Mouse (Mus musculus): ENCODE measurements around the gene Slc35e3. TPM values are rescaled to one million over a fixed set of nuclear protein-coding genes. Genes with fewer than 3 reads are reported as not detected.

The Slc35e3 gene
- polyA plus RNA-seq, 2 experiments = 1.3 to 1.7 TPM

GRCm38 (mm10) chr10:117782491-117783260, 36.5 kb upstream of the Slc35e3 start:
- no peak for TF ChIP-seq CTCF (IDR thresholded peaks at IDR 0.05; ENCODE audit: low read depth)
- TF ChIP-seq EP300 (IDR thresholded peaks at IDR 0.05; ENCODE audit: low read depth) = no peak
- H3K36me3 ChIP-seq (replicated peaks; ENCODE audit: control insufficient read depth, insufficient read depth, low read depth) = peaks cover 71% of the 10 kb centered on the region
- no peak for ATAC-seq (ENCODE audit: insufficient read depth)
- no peak overlapping the region for H3K4me3 ChIP-seq (ENCODE audit: insufficient read depth in 1 of 2, low read depth in 2 of 2, low read length in 2 of 2)
- H3K27me3 ChIP-seq (ENCODE audit: control insufficient read depth, insufficient read depth, low read length) = no peaks in the 10 kb centered on the region
- H3K4me2 ChIP-seq (ENCODE audit: low read depth) = no peak overlapping the region
- no peak for DNase-seq (ENCODE audit: low read depth in 3 of 3, low spot score in 3 of 3)
- no peaks in the 10 kb centered on the region for H3K4me1 ChIP-seq (replicated peaks; ENCODE audit: control insufficient read depth in 2 of 2, insufficient read depth in 2 of 2, low read length in 1 of 2)
- 85% methylated on average over 14 of the region's 14 CpGs for WGBS (ENCODE audit: insufficient replicate concordance)
- H3K27ac ChIP-seq = no peak overlapping the region
- H3K9me3 ChIP-seq (ENCODE audit: control insufficient read depth, low read length) = no peaks in the 10 kb centered on the region
- H3K9ac ChIP-seq (replicated peaks) = no peak overlapping the region

DNA sequence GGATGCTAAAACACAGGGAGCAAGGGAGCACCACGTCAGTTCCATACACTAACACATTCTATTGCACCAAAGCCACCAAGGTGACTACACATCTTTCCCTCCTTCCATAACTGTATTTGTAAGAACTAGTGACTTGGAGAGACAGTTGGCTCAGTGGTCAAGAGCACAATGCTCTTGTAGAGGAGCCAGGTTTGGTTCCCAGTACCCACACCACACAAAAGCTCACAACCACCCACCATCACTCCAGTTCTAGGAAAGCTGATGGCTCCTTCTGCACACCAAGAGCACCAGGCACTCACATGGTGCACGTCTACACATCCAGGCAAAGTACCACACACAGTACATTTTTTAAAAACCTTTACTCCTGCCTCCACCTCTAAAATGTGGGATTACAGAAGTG, 35.9 kb upstream of the Slc35e3 start:
- no peak for ATAC-seq (ENCODE audit: insufficient read depth)
- Histone ChIP-seq H3K4me3 (ENCODE audit: insufficient read depth in 1 of 2, low read depth in 2 of 2, low read length in 2 of 2) (no peak overlapping the region), H3K4me1 (replicated peaks; ENCODE audit: control insufficient read depth in 2 of 2, insufficient read depth in 2 of 2, low read length in 1 of 2) (no peaks in the 10 kb centered on the region), H3K36me3 (replicated peaks; ENCODE audit: control insufficient read depth, insufficient read depth, low read depth) (peaks cover 68% of the 10 kb centered on the region), H3K9me3 (ENCODE audit: control insufficient read depth, low read length) (no peaks in the 10 kb centered on the region), H3K9ac (replicated peaks) (no peak overlapping the region), H3K27me3 (ENCODE audit: control insufficient read depth, insufficient read depth, low read length) (no peaks in the 10 kb centered on the region), H3K27ac (no peak overlapping the region), H3K4me2 (ENCODE audit: low read depth) (no peak overlapping the region)
- no peak for TF ChIP-seq CTCF (IDR thresholded peaks at IDR 0.05; ENCODE audit: low read depth)
- TF ChIP-seq EP300 (IDR thresholded peaks at IDR 0.05; ENCODE audit: low read depth) = no peak
- WGBS (ENCODE audit: insufficient replicate concordance) = 73% methylated on average over 2 of the region's 2 CpGs
- DNase-seq (ENCODE audit: low read depth in 3 of 3, low spot score in 3 of 3) = no peak

DNA sequence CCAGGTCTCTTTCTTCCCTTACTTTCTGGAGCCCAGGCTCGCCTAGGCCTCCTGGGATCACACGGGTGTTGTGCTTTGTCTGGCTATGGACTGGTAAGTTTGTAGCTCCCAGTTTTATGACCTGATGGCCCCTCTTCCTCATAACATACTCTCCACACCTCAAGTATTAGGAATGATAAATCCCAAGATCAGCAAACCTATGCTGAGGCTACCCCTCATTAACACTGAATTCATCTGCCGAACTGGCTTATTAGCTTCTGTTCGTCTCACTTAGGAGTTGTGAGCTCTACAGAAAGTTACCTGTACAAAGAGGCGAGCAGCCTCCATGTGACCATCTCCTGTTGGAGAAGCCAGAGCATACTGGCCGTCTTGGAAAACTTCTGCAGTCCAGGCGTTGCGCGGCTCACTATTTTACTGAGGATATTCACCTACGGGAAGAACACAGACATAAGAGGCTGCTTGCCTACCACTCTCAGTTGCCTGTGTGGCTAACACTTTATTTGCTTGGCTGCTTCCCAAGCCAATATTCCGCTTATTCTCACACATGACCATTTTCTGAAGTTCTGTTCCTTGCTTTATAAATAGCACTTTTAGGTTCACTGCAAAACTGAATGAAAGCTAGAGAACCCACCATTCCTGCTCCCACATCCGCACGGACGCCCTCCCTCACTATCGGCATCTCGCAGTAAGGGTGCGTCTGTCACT, 35.0 kb upstream of the Slc35e3 start:
- Histone ChIP-seq H3K27me3 (ENCODE audit: control insufficient read depth, insufficient read depth, low read length) (no peaks in the 10 kb centered on the region), H3K36me3 (replicated peaks; ENCODE audit: control insufficient read depth, insufficient read depth, low read depth) (peaks cover 64% of the 10 kb centered on the region), H3K4me3 (ENCODE audit: insufficient read depth in 1 of 2, low read depth in 2 of 2, low read length in 2 of 2) (no peak overlapping the region), H3K27ac (no peak overlapping the region), H3K9ac (replicated peaks) (no peak overlapping the region), H3K9me3 (ENCODE audit: control insufficient read depth, low read length) (no peaks in the 10 kb centered on the region), H3K4me2 (ENCODE audit: low read depth) (no peak overlapping the region), H3K4me1 (replicated peaks; ENCODE audit: control insufficient read depth in 2 of 2, insufficient read depth in 2 of 2, low read length in 1 of 2) (no peaks in the 10 kb centered on the region)
- no peak for DNase-seq (ENCODE audit: low read depth in 3 of 3, low spot score in 3 of 3)
- WGBS (ENCODE audit: insufficient replicate concordance) = 87% methylated on average over 17 of the region's 17 CpGs
- TF ChIP-seq EP300 (IDR thresholded peaks at IDR 0.05; ENCODE audit: low read depth) (no peak), CTCF (IDR thresholded peaks at IDR 0.05; ENCODE audit: low read depth) (no peak)
- ATAC-seq (ENCODE audit: insufficient read depth) = no peak

DNA sequence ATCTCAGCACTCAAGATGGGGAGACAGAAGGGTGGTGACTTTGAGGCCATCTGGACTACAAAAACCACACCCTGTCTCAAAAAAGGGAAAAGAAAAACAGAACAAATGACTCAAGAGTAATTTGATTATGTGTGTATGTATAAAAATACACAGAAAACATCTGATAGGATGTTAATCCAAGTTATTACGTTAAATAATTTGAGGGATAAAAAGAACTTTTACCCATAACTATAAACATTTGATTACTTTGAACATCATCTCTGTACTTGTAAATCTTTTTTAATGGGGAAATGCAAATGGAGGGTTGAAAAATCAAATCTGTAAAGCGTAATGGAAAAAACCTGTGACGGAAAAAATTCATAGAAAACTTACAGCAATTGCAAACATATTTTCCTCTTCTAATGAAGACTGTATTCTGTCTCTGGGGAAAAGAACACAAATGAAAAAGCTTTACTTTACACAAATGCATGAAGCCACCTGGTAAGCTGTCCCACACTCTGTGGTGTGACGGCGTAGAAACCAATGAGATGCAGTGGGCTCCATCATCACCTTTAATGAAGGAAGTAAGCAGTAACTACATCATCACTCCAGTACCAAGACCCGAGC, 34.2 kb upstream of the Slc35e3 start:
- Histone ChIP-seq H3K9me3 (ENCODE audit: control insufficient read depth, low read length) (no peaks in the 10 kb centered on the region), H3K4me1 (replicated peaks; ENCODE audit: control insufficient read depth in 2 of 2, insufficient read depth in 2 of 2, low read length in 1 of 2) (no peaks in the 10 kb centered on the region), H3K4me3 (ENCODE audit: insufficient read depth in 1 of 2, low read depth in 2 of 2, low read length in 2 of 2) (no peak overlapping the region), H3K27ac (no peak overlapping the region), H3K9ac (replicated peaks) (no peak overlapping the region), H3K4me2 (ENCODE audit: low read depth) (no peak overlapping the region), H3K36me3 (replicated peaks; ENCODE audit: control insufficient read depth, insufficient read depth, low read depth) (peaks cover 66% of the 10 kb centered on the region), H3K27me3 (ENCODE audit: control insufficient read depth, insufficient read depth, low read length) (no peaks in the 10 kb centered on the region)
- ATAC-seq (ENCODE audit: insufficient read depth) (no peak), DNase-seq (ENCODE audit: low read depth in 3 of 3, low spot score in 3 of 3) (no peak)
- WGBS (ENCODE audit: insufficient replicate concordance) = 85% methylated on average over 6 of the region's 6 CpGs
- TF ChIP-seq CTCF (IDR thresholded peaks at IDR 0.05; ENCODE audit: low read depth) (no peak), EP300 (IDR thresholded peaks at IDR 0.05; ENCODE audit: low read depth) (no peak)
